Mouse (Mus musculus): ENCODE data around the gene Mfap5. TPM values are rescaled to one million over a fixed set of nuclear protein-coding genes. Genes with fewer than 3 reads are reported as not detected.

Mfap5 gene
- total and polyA plus RNA-seq, 3 experiments, result 0.15 to 0.42 (median 0.16) TPM

GRCm38 (mm10) chr6:122495082-122495881, 10.4 kb upstream of the Mfap5 start:
- no peak overlapping the region for H3K4me2 ChIP-seq (ENCODE audit: insufficient read depth, low read depth, poor library complexity, severe bottlenecking)
- peaks cover 0 to 9% of the 10 kb centered on the region in 2 experiments; a peak in 2 of 4 replicates for H3K4me1 ChIP-seq (ENCODE audit: control insufficient read depth in 1 of 2, insufficient read depth in 2 of 2)
- DNase-seq (ENCODE audit: extremely low read depth), result no peak
- no peaks in the 10 kb centered on the region for H3K9me3 ChIP-seq (replicated peaks; ENCODE audit: low read length)
- H3K9ac ChIP-seq (ENCODE audit: insufficient read depth, low read depth), result no peak overlapping the region
- no peak overlapping the region for H3K27ac ChIP-seq (ENCODE audit: insufficient read depth, low read depth)
- peaks cover 31% of the 10 kb centered on the region for H3K27me3 ChIP-seq (replicated peaks)
- no peaks in the 10 kb centered on the region for H3K36me3 ChIP-seq (replicated peaks in 1 of 2; ENCODE audit: control insufficient read depth in 1 of 2, insufficient read depth in 1 of 2, low read length in 1 of 2)
- dilution Hi-C loops (cut with MboI; ENCODE audit: extremely low pct_ligation_motif_present, extremely low pct_unique_long_range_greater_than_20kb, low sequenced_read_pairs) (no loop called here), in situ Hi-C loops (cut with MboI; ENCODE audit: low pct_ligation_motif_present, low pct_unique_long_range_greater_than_20kb, low sequenced_read_pairs) (loop anchor here (5.0 kb wide), 1 partner anchor 67 kb away; no protein-coding TSS in a partner anchor)
- no peak for TF ChIP-seq EP300 (IDR thresholded peaks at IDR 0.05; ENCODE audit: low read length)
- TF ChIP-seq ETS1 (conservative IDR thresholded peaks at IDR 0.05; ENCODE audit: low read depth, low read length), result no peak
- TF ChIP-seq GABPA (IDR thresholded peaks at IDR 0.05; ENCODE audit: insufficient replicate concordance, low read depth, low read length), result no peak
- TF ChIP-seq TCF12 (IDR thresholded peaks at IDR 0.05; ENCODE audit: low read depth, low read length), result no peak
- no peak for TF ChIP-seq MAX (IDR thresholded peaks at IDR 0.05; ENCODE audit: low read length)
- TF ChIP-seq CTCF (conservative IDR thresholded peaks at IDR 0.05 in 1 of 2, IDR thresholded peaks at IDR 0.05 in 1 of 2; ENCODE audit: low read depth in 2 of 2, low read length in 2 of 2), result no peak
- TF ChIP-seq KAT2A (IDR thresholded peaks at IDR 0.05; ENCODE audit: insufficient replicate concordance, low read length), result no peak
- TF ChIP-seq TBP (conservative IDR thresholded peaks at IDR 0.05; ENCODE audit: low read depth, low read length), result no peak
- TF ChIP-seq JUND (conservative IDR thresholded peaks at IDR 0.05; ENCODE audit: low read depth, low read length), result no peak
- no peak for TF ChIP-seq ZNF384 (IDR thresholded peaks at IDR 0.05; ENCODE audit: low read depth, low read length)
- no peak for TF ChIP-seq MAFK (IDR thresholded peaks at IDR 0.05; ENCODE audit: insufficient replicate concordance, low read length)
- no peak for TF ChIP-seq MXI1 (IDR thresholded peaks at IDR 0.05; ENCODE audit: low read depth, low read length)
- no peak for TF ChIP-seq SMC3 (IDR thresholded peaks at IDR 0.05; ENCODE audit: low read depth, low read length)
- no peak for TF ChIP-seq RAD21 (IDR thresholded peaks at IDR 0.05; ENCODE audit: low read depth, low read length)
- TF ChIP-seq CHD1 (IDR thresholded peaks at IDR 0.05; ENCODE audit: low read depth, low read length), result no peak
- TF ChIP-seq ZKSCAN1 (IDR thresholded peaks at IDR 0.05; ENCODE audit: borderline replicate concordance, low read depth, low read length), result no peak
- no peak for TF ChIP-seq IRF4 (IDR thresholded peaks at IDR 0.05; ENCODE audit: low read depth, low read length)
- no peak for TF ChIP-seq MYC (IDR thresholded peaks at IDR 0.05; ENCODE audit: low read depth, low read length)
- no peak for TF ChIP-seq NRF1 (IDR thresholded peaks at IDR 0.05; ENCODE audit: low read depth, low read length)
- TF ChIP-seq CHD2 (IDR thresholded peaks at IDR 0.05; ENCODE audit: low read length), result no peak
- H3K4me3 ChIP-seq (replicated peaks in 1 of 3; ENCODE audit: low read depth in 2 of 3, low read length in 2 of 3, poor library complexity in 1 of 3), result no peak overlapping the region
- H3K79me2 ChIP-seq (replicated peaks; ENCODE audit: control insufficient read depth, extremely low read depth, insufficient read depth, poor library complexity, severe bottlenecking), result no peaks in the 10 kb centered on the region

- Histone ChIP-seq H3K9ac (ENCODE audit: insufficient read depth, low read depth) (no peak overlapping the region), H3K4me3 (replicated peaks in 1 of 3; ENCODE audit: low read depth in 2 of 3, low read length in 2 of 3, poor library complexity in 1 of 3) (no peak overlapping the region), H3K9me3 (replicated peaks; ENCODE audit: low read length) (no peaks in the 10 kb centered on the region), H3K4me1 (ENCODE audit: control insufficient read depth in 1 of 2, insufficient read depth in 2 of 2) (peaks cover 0 to 4% of the 10 kb centered on the region in 2 experiments; a peak in 2 of 4 replicates), H3K4me2 (ENCODE audit: insufficient read depth, low read depth, poor library complexity, severe bottlenecking) (no peak overlapping the region), H3K36me3 (replicated peaks in 1 of 2; ENCODE audit: control insufficient read depth in 1 of 2, insufficient read depth in 1 of 2, low read length in 1 of 2) (no peaks in the 10 kb centered on the region), H3K27ac (ENCODE audit: insufficient read depth, low read depth) (no peak overlapping the region), H3K27me3 (replicated peaks) (peaks cover 28% of the 10 kb centered on the region), H3K79me2 (replicated peaks; ENCODE audit: control insufficient read depth, extremely low read depth, insufficient read depth, poor library complexity, severe bottlenecking) (no peaks in the 10 kb centered on the region)
- no peak for TF ChIP-seq E2F4 (IDR thresholded peaks at IDR 0.05; ENCODE audit: insufficient replicate concordance, low read depth, low read length)
- TF ChIP-seq ZNF384 (IDR thresholded peaks at IDR 0.05; ENCODE audit: low read depth, low read length), result peak; percentile 78
- peak; percentile 92 for TF ChIP-seq SMC3 (IDR thresholded peaks at IDR 0.05; ENCODE audit: low read depth, low read length)
- TF ChIP-seq CTCF (conservative IDR thresholded peaks at IDR 0.05 in 1 of 2, IDR thresholded peaks at IDR 0.05 in 1 of 2; ENCODE audit: low read depth in 2 of 2, low read length in 2 of 2), result peak; percentile 77 to 93
- peak; percentile 76 for TF ChIP-seq ZC3H11A (IDR thresholded peaks at IDR 0.05; ENCODE audit: low read depth, low read length)
- peak; percentile 92 for TF ChIP-seq RAD21 (IDR thresholded peaks at IDR 0.05; ENCODE audit: low read depth, low read length)
- in situ Hi-C loops (cut with MboI; ENCODE audit: low pct_ligation_motif_present, low pct_unique_long_range_greater_than_20kb, low sequenced_read_pairs) (loop anchor here (5.0 kb wide), 1 partner anchor 66 kb away; no protein-coding TSS in a partner anchor), dilution Hi-C loops (cut with MboI; ENCODE audit: extremely low pct_ligation_motif_present, extremely low pct_unique_long_range_greater_than_20kb, low sequenced_read_pairs) (no loop called here)
- peak; percentile 27 for DNase-seq (ENCODE audit: extremely low read depth)
Measured at GRCm38 (mm10) chr6:122496501-122496900, 9.1 kb upstream of the Mfap5 start.
